Mouse (Mus musculus) embryonic fibroblast, embryonic 13.5 days (primary cell): ENCODE data around the gene Tjp3.

Experiments
- CTCF ChIP-seq: IDR thresholded peaks from 2 replicates; pipeline ENCODE4 v1.5.1; 2011; ENCODE audit warnings: mild to moderate bottlenecking, control low read depth, low read length, moderate library complexity, borderline replicate concordance; ENCODE audit not compliant: insufficient read depth
- POLR2A ChIP-seq: IDR thresholded peaks from 2 replicates; pipeline ENCODE4 v1.6.1; 2011; ENCODE audit warnings: low read depth, mild to moderate bottlenecking, control low read depth, low read length, moderate library complexity

DNA sequence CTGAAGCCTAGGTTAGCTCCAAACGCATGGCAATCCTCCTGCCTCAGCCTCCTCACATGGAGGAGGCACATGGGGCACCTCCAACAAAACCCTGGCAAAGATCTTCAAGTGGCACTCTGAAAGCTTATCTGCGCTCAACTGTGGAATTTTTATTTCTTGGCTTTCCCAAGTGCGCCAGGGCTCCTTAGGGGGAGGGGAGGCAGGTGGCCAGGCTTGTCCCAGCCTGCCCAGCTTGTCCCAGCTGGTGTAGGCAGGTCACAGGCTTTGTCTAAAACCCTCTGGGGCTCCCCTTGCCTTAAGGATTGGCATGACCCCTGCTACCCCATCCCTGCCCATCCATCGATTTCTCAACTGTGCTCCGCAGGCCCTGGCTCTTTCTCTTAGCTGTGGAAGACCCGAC is 7.2 kb downstream of the Tjp3 start:
- TF ChIP-seq POLR2A, result no peak
- TF ChIP-seq CTCF, result no peak
